Mouse (Mus musculus) large intestine, adult 2 months (tissue): ENCODE data around the gene Zfp839. TPM values are rescaled to one million over a fixed set of nuclear protein-coding genes. Genes with fewer than 3 reads are reported as not detected.
"Not testable (repeated sequence)": the region's sequence is repeated elsewhere in the genome, so short reads cannot be mapped to it uniquely, and the experiment has no call there.

Source experiments
- DNase-seq: peaks from one replicate; pipeline ENCODE4 v3.0.0-alpha.2; 2012; ENCODE audit warnings: low read depth, low spot score
- WGBS: fragments of 180-500 bp; shearing (Covaris S2); methylation state at CpG from one replicate; pipeline ENCODE4 v1.1.7; 2018; 5-methylcytosine and 5-hydroxymethylcytosine counted together
- polyA plus RNA-seq: library from polyadenylated mRNA; depleted of rRNA; stranded (reverse); fragments of >200 nt; gene quantifications from 2 replicates; pipeline ENCODE4 v1.2.3, GENCODE M21; 2012

Zfp839 gene
- polyA plus RNA-seq, 1 experiment, result 3.3 TPM

DNA sequence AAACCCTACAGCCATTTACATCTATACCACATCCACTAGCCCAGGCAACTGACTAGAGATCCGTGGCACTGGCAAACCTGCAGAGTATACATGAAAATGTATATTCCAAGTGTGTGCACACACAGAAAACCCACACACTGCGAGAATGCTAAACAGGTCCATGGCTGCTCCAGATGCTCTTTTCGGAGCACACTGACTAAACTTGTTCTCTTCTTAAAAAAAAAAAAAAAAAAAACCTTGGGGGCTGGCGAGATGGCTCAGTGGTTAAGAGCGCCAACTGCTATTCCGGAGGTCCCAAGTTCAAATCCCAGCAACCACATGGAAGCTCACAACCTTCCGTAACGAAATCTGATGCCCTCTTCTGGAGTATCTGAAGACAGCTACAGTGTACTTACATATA is 12.2 kb upstream of the Zfp839 start:
- DNase-seq, result no peak
- WGBS, result 90% methylated on average over 8 of the region's 8 CpGs

DNA sequence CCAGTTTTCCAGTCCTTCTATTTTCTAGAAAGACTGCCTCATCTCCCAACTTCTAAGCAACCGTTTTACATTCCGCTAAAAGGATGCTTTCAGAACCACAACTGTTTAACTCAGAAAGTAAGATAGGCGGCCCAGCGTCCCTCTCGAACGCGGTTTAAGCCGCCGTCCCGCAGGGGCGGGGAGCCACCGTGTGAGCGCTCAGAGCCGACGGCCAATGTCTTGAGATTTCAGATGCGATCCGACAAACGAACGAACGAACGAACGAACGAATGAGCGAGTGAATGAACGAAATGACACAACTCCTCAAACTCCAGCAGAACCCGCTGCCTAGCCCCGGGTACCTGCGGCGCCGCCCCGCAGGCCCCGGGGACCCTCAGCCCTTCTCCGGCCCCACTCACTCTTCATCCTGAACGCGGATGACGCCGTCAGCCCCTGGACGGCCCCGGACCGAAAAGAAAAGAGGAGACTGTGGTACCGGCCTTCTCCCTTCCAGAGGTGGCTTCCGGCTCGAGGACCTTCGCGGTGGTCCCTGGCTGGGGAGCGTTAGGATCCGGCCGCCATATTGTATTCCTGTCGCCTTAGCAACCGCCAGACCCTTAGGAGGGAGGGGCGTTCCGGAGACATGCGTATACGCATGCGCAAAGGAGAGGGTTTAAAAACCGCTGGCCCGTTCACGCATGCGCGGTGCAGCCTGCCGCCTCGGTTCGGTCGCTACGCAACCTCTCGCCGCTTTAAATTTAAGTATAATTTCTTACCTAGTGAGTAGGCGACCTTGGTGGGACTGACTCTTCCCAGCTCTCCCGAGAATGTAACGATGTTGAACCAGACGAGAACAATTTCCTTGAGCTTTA is 9.5 kb upstream of the Zfp839 start, which contains the start of gene Mok:
Mok (minus strand) TSS at position 592 of the 851 bp plus-strand sequence.
- WGBS, result under 1% methylated on average over 71 of the region's 71 CpGs
- DNase-seq, result peak; percentile 71

DNA sequence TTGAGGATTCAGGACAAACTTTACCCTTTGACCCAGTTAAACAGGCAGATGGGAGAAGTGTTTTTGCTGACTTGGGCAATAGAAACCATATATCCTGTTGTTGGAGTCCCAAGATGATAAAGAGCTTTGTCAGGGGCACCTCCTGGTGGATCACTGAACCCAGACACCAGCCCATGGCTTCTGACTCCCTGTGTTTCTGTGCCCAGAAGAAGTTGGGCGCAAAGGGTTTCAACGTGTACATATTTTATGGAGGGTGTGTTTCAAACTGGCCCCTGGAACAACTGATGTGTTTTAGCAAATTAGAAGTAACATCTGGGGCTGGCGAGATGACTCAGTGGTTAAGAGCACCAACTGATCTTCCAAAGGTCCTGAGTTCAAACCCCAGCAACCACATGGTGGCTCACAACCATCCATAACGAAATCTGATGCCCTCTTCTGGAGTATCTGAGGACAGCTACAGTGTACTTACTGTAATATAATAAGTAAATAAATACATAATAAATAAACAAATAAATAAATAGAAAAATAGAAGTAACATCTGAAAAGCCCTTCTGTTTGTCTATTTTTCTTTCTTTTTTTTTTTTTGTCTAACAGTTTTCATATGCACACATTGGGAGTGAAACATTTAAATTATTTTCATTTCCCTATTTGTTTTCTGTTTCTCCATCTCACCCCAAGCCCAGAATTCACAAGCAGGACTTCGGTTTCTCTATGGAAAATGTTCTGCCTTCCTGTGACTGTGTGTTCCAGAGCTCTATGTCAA is 8.1 kb upstream of the Zfp839 start:
- 58% methylated on average over 5 of the region's 5 CpGs for WGBS
- DNase-seq, result no peak

DNA sequence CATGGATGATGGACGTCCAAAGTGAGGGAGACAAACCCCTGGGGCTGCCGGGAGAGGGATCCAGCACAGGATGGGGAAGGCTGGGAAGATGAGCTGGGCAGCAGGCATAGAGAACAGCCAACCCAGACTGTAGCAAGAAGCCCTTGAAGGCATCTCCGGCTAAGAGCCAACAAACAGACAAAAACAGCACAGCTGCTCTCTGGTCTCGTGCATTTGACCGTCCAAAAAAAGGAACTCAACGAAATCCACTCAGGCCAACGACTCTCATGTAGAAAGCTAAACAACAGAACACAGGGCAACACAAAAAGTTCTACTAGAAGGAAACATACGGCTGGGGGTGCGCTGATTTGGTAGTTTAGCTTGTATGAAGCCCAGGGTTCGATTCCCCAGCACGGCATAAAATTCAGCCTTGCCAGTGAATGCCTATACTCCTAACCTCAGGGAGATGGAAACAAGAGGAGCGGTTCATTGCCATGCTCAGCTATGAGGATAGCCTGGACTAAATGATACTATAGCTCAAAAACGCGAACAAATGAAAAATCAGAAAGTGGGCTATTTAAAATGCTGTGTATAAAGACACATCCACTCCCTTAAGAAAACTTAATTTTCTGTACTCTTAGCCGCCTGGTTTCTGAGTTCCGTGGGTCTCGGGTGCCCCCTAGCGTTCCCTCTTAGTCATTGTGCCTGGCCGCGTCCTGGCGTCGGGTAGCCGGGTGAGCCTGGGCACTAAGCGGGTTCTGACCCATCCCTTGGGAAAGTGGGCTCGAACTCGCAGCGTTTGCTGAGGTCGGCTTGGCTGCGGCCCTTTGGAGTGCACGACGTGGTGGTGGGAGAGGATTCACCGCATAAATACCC is 6.6 kb upstream of the Zfp839 start:
- 19% methylated on average over 32 of the region's 32 CpGs for WGBS
- DNase-seq, result peak; percentile 65

DNA sequence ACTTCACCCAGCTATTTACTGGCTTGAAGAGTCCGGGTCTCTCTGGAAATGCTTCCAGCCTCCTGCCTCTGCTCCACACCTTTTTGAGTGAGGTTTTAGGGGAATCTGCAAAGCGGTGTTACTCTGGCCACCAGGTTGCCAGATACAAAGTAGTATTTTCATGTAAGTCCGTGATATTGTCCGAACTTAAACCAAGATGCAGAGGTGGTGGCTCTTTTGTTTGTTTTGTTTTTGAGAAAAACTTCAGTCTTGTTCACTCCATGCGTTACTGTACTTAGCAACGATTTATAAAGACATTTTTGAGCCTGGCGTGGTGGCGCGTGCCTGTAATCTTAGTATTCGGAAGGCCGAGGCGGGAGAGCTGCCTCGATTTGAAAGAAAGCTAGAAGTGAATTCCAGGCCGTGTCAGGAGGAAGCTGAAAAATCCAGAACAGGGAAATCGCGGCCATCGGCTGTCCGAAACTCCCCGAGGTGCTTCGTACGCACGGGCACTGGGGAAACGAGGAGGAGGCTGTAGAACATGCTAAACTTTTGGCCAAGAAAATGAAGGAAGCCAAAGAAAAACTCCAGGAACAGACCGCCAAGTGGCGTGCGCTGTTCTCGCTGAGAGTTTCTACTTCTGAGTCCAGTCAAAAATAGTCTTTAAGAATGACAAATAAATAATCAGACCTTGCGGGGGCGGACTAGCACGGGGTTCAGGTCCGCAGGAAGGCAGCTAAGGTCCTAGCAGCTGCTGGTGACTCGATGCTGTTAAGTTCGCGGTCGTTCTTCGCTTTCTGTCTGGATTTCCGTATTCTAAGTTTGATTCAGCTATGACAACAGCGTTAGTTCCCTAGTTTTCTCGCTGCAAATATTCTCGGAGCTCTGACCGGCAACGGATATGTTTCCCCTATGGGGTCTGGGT is 5.6 kb upstream of the Zfp839 start:
- no peak for DNase-seq
- under 1% methylated on average over 42 of the region's 42 CpGs for WGBS

DNA sequence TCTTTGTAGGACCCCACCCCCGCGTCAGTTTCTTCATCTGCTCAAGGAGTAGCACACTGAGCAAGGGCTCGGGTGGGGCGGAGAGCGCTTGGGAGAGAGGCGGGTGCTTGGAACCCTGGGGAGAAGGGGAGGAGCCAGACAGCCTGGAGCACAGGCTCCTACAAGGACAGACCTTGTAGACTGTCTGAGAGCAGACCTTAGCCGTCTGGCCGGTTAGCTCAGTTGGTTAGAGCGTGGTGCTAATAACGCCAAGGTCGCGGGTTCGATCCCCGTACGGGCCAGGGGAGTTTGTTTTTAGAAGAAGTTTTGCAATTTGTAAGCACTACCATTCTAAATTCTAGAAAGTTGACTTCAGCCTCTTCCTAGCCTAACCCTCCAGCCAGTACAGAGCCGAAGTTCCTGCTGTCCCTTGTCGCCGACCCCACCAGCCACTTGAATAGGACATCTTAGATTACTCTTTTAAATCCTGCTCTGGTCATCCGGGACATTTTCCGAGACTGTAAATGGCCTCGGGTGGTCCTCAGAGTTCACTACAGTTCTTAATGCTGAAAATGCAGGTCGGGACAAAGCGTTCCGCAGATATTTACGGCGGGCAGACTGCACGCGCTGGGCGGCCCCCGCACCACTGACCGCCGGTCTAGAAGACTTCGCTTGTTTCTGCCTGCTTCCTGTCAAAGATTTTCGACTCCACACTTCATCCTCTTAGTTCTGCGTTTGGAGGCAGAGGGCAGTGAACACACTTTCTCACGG is 4.7 kb upstream of the Zfp839 start:
- peak; percentile 92 for DNase-seq
- WGBS, result under 1% methylated on average over 36 of the region's 36 CpGs

DNA sequence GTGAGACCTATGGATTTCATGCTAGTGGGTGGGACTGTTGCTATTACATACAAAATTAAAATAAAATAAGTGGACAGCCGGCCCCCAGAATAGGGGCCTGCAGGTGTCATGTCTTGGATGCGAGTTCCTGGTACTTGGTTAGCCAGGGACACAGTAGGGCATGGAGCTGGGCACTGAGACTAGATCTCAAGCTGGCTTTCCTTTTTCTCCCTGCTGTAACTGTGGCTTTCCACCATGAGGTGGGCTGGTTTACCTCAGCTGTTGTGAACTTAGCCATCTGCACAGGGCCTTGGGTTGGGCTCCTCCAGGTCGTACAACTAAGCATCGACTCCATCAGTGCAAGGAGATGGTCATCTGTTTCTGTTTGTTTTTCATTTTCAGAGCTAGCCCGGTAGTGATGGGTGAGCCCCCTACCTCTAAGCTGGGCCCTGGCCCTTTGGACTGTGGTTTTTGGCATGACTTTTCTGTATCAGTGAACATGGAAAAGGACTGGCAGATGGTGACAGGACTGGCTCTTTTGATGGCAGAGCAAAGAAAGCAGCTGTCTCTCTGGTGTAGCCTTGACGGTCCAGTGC is 3.8 kb upstream of the Zfp839 start:
- 71% methylated on average over 6 of the region's 6 CpGs for WGBS

DNA sequence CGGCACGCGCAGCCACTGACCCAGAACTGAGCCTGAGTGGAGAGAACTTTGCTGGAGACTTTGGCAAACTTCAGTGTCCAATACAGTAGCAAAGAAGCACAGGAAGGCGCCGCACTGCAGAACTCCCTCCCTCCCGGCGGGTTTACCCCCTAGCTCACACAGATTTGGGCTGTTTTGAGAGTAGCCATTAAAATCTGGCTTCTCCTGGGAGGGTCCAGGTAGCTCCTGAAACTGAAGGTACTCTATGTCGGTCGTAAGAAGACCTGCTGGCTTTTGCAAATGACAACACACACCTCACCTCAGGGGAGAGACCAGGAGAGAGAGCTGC is 840 bp downstream of the Zfp839 start:
- WGBS, result 6% methylated on average over 9 of the region's 9 CpGs

More for the DNA sequence above, 3.8 kb upstream of the Zfp839 start:
- no peak for DNase-seq

DNA sequence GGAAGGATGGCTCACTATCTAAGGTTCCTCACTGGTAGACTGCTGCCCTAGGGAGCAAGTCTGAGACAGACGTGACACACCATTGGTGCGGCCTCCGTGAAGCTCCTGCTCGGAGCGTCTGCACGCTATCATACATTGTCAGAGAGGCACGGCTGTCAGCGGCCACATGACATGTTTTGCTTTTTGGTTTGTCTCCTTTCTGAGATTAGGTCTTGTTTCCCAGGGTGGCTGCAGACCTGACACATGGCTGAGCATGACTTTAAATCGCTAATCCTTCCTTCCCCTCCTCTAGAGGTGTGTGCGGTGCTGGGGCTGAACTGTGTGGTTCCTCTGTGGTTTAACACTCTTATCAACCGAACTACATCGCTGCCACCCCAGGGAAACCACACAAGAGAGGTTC is 1.4 kb downstream of the Zfp839 start:
- DNase-seq, result no peak
- WGBS, result 75% methylated on average over 12 of the region's 12 CpGs

More for the DNA sequence above, 840 bp downstream of the Zfp839 start:
- DNase-seq, result no peak

DNA sequence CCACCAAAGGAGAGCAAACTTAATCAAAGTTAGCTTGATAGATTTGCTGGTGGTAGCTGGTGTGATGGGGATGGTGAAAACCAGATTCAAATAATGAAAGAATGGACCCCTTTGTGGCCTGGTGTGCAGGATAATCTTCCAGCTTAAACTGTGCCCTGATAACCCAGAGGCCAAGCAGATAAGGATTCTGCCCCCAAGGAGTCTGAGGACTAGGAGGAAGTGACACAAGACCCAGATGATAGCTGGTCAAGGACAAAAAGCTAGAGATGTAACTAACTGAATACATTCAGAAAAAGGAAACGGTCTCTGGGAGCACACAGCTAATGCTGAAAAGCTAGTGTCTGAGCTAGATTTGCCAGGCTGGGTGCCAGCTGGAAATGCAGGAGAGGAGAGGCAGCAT is 1.9 kb downstream of the Zfp839 start:
- WGBS, result 85% methylated on average over 1 of the region's 1 CpGs
- no peak for DNase-seq

DNA sequence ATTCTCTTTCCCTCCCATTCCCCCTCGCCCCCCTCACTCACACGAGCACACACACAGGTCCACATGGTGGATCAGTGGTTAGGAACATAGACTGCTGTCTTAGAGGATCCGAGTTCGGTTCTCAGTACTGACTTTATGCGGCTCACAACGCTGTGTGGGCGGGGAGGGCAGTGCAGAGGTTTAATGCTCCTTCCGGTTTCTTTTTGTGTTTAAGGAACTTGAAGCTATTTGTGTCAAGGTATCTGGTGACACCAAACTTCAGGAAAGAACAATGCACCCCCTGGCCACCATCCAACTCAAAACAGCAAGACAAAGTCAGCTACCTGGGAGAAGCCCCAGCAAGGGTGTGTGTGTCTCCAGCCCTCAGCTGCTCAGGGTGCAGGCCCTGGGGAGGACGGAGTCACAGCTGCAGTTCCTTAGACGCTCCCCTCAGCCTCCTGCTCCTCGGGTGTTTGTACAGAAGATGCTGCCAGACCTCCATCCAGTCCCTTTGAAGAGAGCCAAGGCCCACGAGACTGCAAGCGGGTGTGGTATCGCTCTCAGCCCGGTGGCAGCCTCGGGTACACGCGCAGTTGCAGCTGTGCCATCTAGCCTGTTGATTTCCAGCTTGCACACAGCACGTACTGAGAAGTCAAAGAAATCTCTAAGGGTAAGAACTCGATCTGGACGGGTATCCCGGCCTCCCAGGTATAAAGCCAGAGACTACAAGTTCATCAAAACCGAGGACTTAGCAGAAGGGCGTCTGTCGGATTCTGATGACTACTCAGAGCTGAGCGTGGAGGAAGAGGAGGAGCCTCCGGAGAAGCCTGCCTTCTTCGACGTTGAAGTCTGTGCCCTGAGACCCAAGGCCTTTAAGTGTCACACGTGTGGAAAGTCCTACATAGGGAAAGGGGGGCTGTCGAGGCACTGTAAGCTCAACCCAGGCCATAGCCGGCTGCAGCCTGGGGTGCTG is 5.0 kb downstream of the Zfp839 start:
- WGBS, result 82% methylated on average over 32 of the region's 32 CpGs
- DNase-seq, result no peak

DNA sequence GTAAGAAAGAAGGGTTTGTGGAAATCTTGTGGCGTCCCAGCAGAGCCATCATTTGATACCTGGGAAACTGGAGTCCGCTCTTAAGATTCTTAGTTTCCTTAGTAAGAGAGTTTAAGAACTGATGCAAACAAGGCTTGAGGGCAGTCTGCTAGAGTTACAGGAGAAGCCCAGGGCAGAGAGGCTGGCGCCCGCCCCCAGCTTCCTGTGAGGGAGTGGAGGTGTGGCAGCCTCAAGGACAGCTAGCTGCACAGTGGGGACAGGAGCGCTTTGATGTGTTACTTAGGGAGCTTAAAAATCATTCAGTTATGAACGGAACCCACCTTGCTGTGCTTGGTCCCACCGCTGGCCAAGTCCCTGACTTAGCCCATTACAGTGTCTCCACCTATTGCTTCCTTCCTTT is 7.1 kb downstream of the Zfp839 start:
- WGBS, result 87% methylated on average over 7 of the region's 7 CpGs
- DNase-seq, result no peak

DNA sequence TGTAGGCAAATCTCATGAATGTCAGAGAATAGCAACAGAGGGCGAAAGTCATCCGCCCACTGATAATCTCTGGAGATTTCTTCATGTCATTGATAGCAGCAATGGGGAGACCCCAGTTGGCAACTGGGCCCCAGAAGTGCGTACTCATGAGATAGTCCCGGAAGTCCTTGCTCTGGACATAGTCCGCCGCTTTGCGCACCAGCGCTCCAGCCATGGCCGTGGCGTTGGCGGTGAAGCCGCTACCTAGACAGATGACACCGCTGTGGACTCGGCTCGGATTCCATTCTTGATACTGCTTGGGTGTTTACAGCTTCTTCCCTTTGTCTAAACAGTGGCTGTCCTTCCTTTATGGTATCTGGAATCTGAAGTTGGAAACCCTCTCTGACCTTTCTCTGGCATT is 8.6 kb downstream of the Zfp839 start:
- not testable (repeated sequence) for DNase-seq
- 93% methylated on average over 15 of the region's 15 CpGs for WGBS

DNA sequence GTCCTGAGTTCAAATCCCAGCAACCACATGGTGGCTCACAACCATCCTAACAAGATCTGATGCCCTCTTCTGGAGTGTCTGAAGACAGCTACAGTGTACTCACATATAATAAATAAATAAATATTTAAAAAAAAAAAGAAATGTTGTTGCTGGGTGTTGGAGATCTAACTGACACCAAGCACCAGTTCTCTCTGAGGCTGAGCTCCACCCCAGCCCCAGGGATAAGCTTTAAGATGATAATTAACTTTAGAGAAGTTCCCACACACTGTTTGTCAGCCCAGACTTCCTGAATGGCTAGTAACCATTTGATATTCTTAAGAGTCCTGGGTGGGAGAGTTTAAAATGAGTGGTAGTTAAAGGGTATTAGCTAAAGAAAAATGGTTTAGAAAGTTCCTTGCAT is 10.2 kb downstream of the Zfp839 start:
- no peak for DNase-seq

DNA sequence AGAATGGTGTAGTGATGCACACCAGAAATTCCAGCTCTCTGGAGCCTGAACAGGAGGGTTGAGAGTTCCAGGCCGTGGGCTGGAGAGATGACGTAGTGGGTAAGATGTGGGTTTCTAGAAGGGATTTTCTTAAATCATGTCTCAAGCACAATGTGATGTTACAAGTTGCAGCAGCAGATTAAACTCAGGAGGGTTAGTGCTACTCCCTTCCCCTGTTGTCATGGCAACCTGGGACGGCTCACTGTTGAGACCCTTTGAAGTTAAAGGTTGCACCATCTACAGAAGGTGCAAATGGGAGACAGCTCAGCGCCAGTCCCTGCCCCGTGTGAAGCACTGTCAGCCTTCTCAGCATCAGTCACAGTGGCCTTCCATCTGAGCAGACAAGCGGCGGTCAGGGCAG is 11.2 kb downstream of the Zfp839 start:
- no peak for DNase-seq
- WGBS, result 76% methylated on average over 7 of the region's 7 CpGs

DNA sequence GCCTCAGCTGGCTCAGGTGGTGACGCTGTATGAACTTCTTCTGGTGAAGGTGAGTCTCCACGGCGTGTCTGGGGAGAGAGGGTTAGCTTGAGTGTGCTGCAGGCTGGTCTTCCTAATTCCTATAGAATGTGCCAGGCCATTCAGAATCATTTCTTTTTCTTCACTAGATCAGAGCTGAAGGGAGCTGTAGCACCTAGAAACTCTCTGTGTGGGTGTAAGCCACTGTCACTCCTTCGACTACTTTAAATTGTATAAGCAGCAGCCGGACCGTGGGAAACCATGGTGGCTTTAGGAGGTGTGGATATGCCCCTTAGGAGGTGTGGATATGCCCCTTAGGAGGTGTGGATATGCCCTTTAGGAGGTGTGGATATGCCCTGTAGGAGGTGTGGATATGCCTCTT is 14.0 kb downstream of the Zfp839 start:
- DNase-seq, result no peak
- 94% methylated on average over 6 of the region's 6 CpGs for WGBS

DNA sequence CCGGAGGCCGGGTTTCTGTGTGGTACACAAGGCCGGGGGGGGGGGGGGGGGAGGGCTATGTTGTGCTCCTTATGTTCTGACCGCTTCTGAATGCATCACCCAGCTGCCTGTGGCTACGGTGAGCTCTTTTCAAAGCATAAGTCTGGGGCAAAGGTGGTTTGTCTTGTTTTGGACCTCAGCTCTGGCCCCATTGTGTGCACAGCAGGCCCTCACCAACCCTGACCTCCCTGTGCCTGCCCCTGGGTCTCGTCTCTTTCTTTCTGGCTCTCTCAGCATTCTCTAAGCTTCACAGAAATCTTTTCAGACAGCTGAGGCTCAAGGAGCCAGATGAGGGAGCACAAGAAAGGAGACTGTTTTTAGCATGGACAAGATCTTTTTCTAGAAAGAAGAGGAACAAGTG is 15.5 kb downstream of the Zfp839 start:
- WGBS, result 85% methylated on average over 6 of the region's 6 CpGs
- DNase-seq, result no peak
